Mouse (Mus musculus) embryonic fibroblast, embryonic 13.5 days (primary cell): ENCODE measurements at regions not wholly inside any gene's neighbourhood (a gene's known extent, or its start where the extent isn't known, plus 50 kb on each side); places are given as distances from the start of the nearest gene placed in this dataset.

Experiments used
- CTCF ChIP-seq: IDR thresholded peaks from 2 replicates; pipeline ENCODE4 v1.5.1; 2011; ENCODE audit warnings: mild to moderate bottlenecking, control low read depth, low read length, moderate library complexity, borderline replicate concordance; ENCODE audit not compliant: insufficient read depth
- POLR2A ChIP-seq: IDR thresholded peaks from 2 replicates; pipeline ENCODE4 v1.6.1; 2011; ENCODE audit warnings: low read depth, mild to moderate bottlenecking, control low read depth, low read length, moderate library complexity

GRCm38 (mm10) chr9:52738560-52739100, 59.0 kb upstream of the AI593442 start:
- TF ChIP-seq CTCF (no peak), POLR2A (no peak)
